Mouse (Mus musculus) heart, embryonic 13.5 days (tissue): ENCODE results near the gene Ncapd2. TPM values are rescaled to one million over a fixed set of nuclear protein-coding genes. Genes with fewer than 3 reads are reported as not detected.

ENCODE experiments used
- ATAC-seq: fragments of 200-750 bp; cut with Nextera tagmentation; 2 replicates; pipeline ENCODE4 v1.8.0; 2017; ENCODE audit warnings: moderate TSS enrichment; ENCODE audit not compliant: insufficient number of reproducible peaks, low FRiP score, low TSS enrichment; ENCODE audit errors: extremely low read depth
- H3K27ac ChIP-seq: fragments of 300-500 bp; sonication (generic); replicated peaks from 2 replicates; pipeline ENCODE4 v1.5.1; 2015; ENCODE audit warnings: moderate library complexity, mild to moderate bottlenecking, inconsistent platforms
- H3K27me3 ChIP-seq: fragments of 300-500 bp; sonication (generic); replicated peaks from 2 replicates; pipeline ENCODE4 v1.6.1; 2015; ENCODE audit warnings: mild to moderate bottlenecking, inconsistent platforms
- H3K36me3 ChIP-seq: fragments of 300-500 bp; sonication (generic); 2 replicates; pipeline ENCODE4 v1.6.1; 2015; ENCODE audit warnings: mild to moderate bottlenecking, inconsistent platforms
- H3K4me1 ChIP-seq: fragments of 300-500 bp; sonication (generic); 2 replicates; pipeline ENCODE4 v1.6.1; 2015; ENCODE audit warnings: inconsistent platforms
- H3K4me2 ChIP-seq: fragments of 300-500 bp; sonication (generic); 2 replicates; pipeline ENCODE4 v1.6.1; 2015; ENCODE audit warnings: inconsistent platforms, mild to moderate bottlenecking, moderate library complexity
- H3K4me3 ChIP-seq: fragments of 300-500 bp; sonication (generic); 2 replicates; pipeline ENCODE4 v1.5.1; 2015; ENCODE audit warnings: moderate library complexity, mild to moderate bottlenecking, inconsistent platforms
- H3K9ac ChIP-seq: fragments of 300-500 bp; sonication (generic); 2 replicates; pipeline ENCODE4 v1.6.1; 2015; ENCODE audit warnings: inconsistent platforms, mild to moderate bottlenecking, moderate library complexity
- H3K9me3 ChIP-seq: fragments of 300-500 bp; sonication (generic); 2 replicates; pipeline ENCODE4 v1.6.1; 2016; ENCODE audit warnings: inconsistent platforms
- WGBS: fragments of 180-500 bp; shearing (Covaris S2); methylation state at CpG from one replicate; pipeline ENCODE4 v1.1.7; 2015; ENCODE audit warnings: mixed read lengths; 5-methylcytosine and 5-hydroxymethylcytosine counted together
- polyA plus RNA-seq: library from polyadenylated mRNA; unstranded; fragments of >200 nt; fragmentation: Nextera tagmentation; extraction: Ambion mirVana; gene quantifications from 2 replicates; pipeline ENCODE4 v1.2.1, GENCODE M21; 2015

Ncapd2 gene
- polyA plus RNA-seq, 1 experiment from 2014 or later = 80.3 TPM

- Histone ChIP-seq H3K4me2 (no peak overlapping the region), H3K4me3 (no peak overlapping the region), H3K27me3 (no peaks in the 10 kb centered on the region), H3K27ac (no peak overlapping the region), H3K9me3 (no peaks in the 10 kb centered on the region), H3K36me3 (peaks cover 99% of the 10 kb centered on the region), H3K4me1 (no peaks in the 10 kb centered on the region), H3K9ac (no peak overlapping the region)
- ATAC-seq = no peak
- 82% methylated on average over 5 of the region's 5 CpGs for WGBS
Observed at GRCm38 (mm10) chr6:125182133-125182532, 9.4 kb downstream of the Ncapd2 start.

- Histone ChIP-seq H3K4me3 (no peak overlapping the region), H3K9me3 (no peaks in the 10 kb centered on the region), H3K27ac (no peak overlapping the region), H3K4me1 (no peaks in the 10 kb centered on the region), H3K36me3 (peaks cover 99% of the 10 kb centered on the region), H3K4me2 (no peak overlapping the region), H3K27me3 (no peaks in the 10 kb centered on the region), H3K9ac (no peak overlapping the region)
- 95% methylated on average over 7 of the region's 7 CpGs for WGBS
- ATAC-seq = no peak
Observed at GRCm38 (mm10) chr6:125179601-125180000, 11.9 kb downstream of the Ncapd2 start.

GRCm38 (mm10) chr6:125175469-125175868 is 16.0 kb downstream of the Ncapd2 start:
- H3K9me3 ChIP-seq = no peaks in the 10 kb centered on the region
- H3K36me3 ChIP-seq = peaks cover 100% of the 10 kb centered on the region
- H3K9ac ChIP-seq = no peak overlapping the region
- no peak overlapping the region for H3K27ac ChIP-seq
- H3K4me1 ChIP-seq = peaks cover 5% of the 10 kb centered on the region; the same call in 1 of the 2 replicates
- no peak overlapping the region for H3K4me3 ChIP-seq
- no peaks in the 10 kb centered on the region for H3K27me3 ChIP-seq
- whole genome bisulfite sequencing = 87% methylated on average over 5 of the region's 5 CpGs
- ATAC-seq = no peak
- H3K4me2 ChIP-seq = no peak overlapping the region

GRCm38 (mm10) chr6:125173256-125173655 is 18.2 kb downstream of the Ncapd2 start:
- ATAC-seq = no peak
- Histone ChIP-seq H3K4me2 (no peak overlapping the region), H3K4me1 (peaks cover 9% of the 10 kb centered on the region), H3K36me3 (peaks cover 100% of the 10 kb centered on the region), H3K4me3 (no peak overlapping the region), H3K27ac (no peak overlapping the region), H3K9ac (no peak overlapping the region), H3K27me3 (no peaks in the 10 kb centered on the region), H3K9me3 (no peaks in the 10 kb centered on the region)
- 91% methylated on average over 7 of the region's 7 CpGs for WGBS

GRCm38 (mm10) chr6:125172474-125172873 is 19.0 kb downstream of the Ncapd2 start:
- Histone ChIP-seq H3K36me3 (peaks cover 100% of the 10 kb centered on the region), H3K9me3 (no peaks in the 10 kb centered on the region), H3K4me3 (no peak overlapping the region), H3K27ac (peak overlapping the region; percentile 28; the same call in 1 of the 2 replicates), H3K4me1 (peaks cover 17% of the 10 kb centered on the region), H3K9ac (no peak overlapping the region), H3K27me3 (no peaks in the 10 kb centered on the region), H3K4me2 (no peak overlapping the region)
- 66% methylated on average over 2 of the region's 2 CpGs for WGBS
- no peak for ATAC-seq

GRCm38 (mm10) chr6:125170194-125170593 is 21.3 kb downstream of the Ncapd2 start:
- H3K4me1 ChIP-seq = peaks cover 32% of the 10 kb centered on the region
- ATAC-seq = no peak
- peak overlapping the region; percentile 63 for H3K9ac ChIP-seq
- peaks cover 80% of the 10 kb centered on the region for H3K36me3 ChIP-seq
- H3K27ac ChIP-seq = 0 out of 2 replicates have a peak overlapping the region, but pooled peaks have one; percentile 5
- no peaks in the 10 kb centered on the region for H3K9me3 ChIP-seq
- 78% methylated on average over 6 of the region's 6 CpGs for WGBS
- no peaks in the 10 kb centered on the region for H3K27me3 ChIP-seq
- H3K4me3 ChIP-seq = no peak overlapping the region
- H3K4me2 ChIP-seq = no peak overlapping the region

- Histone ChIP-seq H3K9ac (peak overlapping the region; percentile 88), H3K27me3 (no peaks in the 10 kb centered on the region), H3K27ac (peak overlapping the region; percentile 99), H3K4me3 (no peak overlapping the region), H3K9me3 (no peaks in the 10 kb centered on the region), H3K4me2 (0 out of 2 replicates have a peak overlapping the region, but pooled peaks have one; percentile 73), H3K4me1 (peaks cover 45% of the 10 kb centered on the region), H3K36me3 (peaks cover 72% of the 10 kb centered on the region)
- ATAC-seq = no peak
- WGBS = 90% methylated on average over 14 of the region's 14 CpGs
Observed at GRCm38 (mm10) chr6:125168086-125168485, 23.4 kb downstream of the Ncapd2 start.

- H3K27ac ChIP-seq = peak overlapping the region; percentile 99
- no peaks in the 10 kb centered on the region for H3K27me3 ChIP-seq
- peak overlapping the region; percentile 88 for H3K9ac ChIP-seq
- WGBS = 15% methylated on average over 10 of the region's 10 CpGs
- H3K4me1 ChIP-seq = peaks cover 46% of the 10 kb centered on the region
- H3K9me3 ChIP-seq = no peaks in the 10 kb centered on the region
- peaks cover 72% of the 10 kb centered on the region for H3K36me3 ChIP-seq
- H3K4me2 ChIP-seq = peak overlapping the region; percentile 73
- peak; percentile 27; the same call in 1 of the 2 replicates for ATAC-seq
- peak overlapping the region; percentile 98 for H3K4me3 ChIP-seq
Observed at GRCm38 (mm10) chr6:125166861-125167650, 24.4 kb downstream of the Ncapd2 start.

- Histone ChIP-seq H3K4me2 (peak within 1 kb of the TSS; percentile 73), H3K36me3 (peaks cover 71% of the 10 kb centered on the region), H3K9me3 (no peaks in the 10 kb centered on the region), H3K27ac (peak within 1 kb of the TSS; percentile 99), H3K9ac (peak within 1 kb of the TSS; percentile 100), H3K27me3 (no peaks in the 10 kb centered on the region), H3K4me1 (peaks cover 55% of the 10 kb centered on the region), H3K4me3 (peak within 1 kb of the TSS; percentile 98)
- under 1% methylated on average over 17 of the region's 18 CpGs for WGBS
- ATAC-seq = peak; percentile 72
Observed at GRCm38 (mm10) chr6:125166051-125166751, 25.3 kb downstream of the Ncapd2 start, which contains the start of gene Gapdh. Gapdh (minus strand) TSS chr6:125166467.

GRCm38 (mm10) chr6:125165328-125165891 is 26.1 kb downstream of the Ncapd2 start:
- Histone ChIP-seq H3K27ac (peak overlapping the region; percentile 99), H3K27me3 (no peaks in the 10 kb centered on the region), H3K4me2 (peak overlapping the region; percentile 73), H3K9me3 (no peaks in the 10 kb centered on the region), H3K4me3 (peak overlapping the region; percentile 98), H3K9ac (peak overlapping the region; percentile 100), H3K4me1 (peaks cover 62% of the 10 kb centered on the region), H3K36me3 (peaks cover 71% of the 10 kb centered on the region)
- peak; percentile 76 for ATAC-seq
- WGBS = under 1% methylated on average over 36 of the region's 36 CpGs

- H3K36me3 ChIP-seq = peaks cover 71% of the 10 kb centered on the region
- peak overlapping the region; percentile 73 for H3K4me2 ChIP-seq
- H3K27me3 ChIP-seq = no peaks in the 10 kb centered on the region
- H3K9ac ChIP-seq = peak overlapping the region; percentile 100
- H3K9me3 ChIP-seq = no peaks in the 10 kb centered on the region
- under 1% methylated on average over 39 of the region's 39 CpGs for WGBS
- H3K4me1 ChIP-seq = peaks cover 68% of the 10 kb centered on the region
- peak overlapping the region; percentile 99 for H3K27ac ChIP-seq
- peak overlapping the region; percentile 98 for H3K4me3 ChIP-seq
- ATAC-seq = peak; percentile 6
Observed at GRCm38 (mm10) chr6:125164672-125165327, 26.7 kb downstream of the Ncapd2 start.
